Mouse (Mus musculus) CH12.LX (cell line): ENCODE results near the gene Ing1. TPM values are rescaled to one million over a fixed set of nuclear protein-coding genes. Genes with fewer than 3 reads are reported as not detected.

Experiments
- DNase-seq: peaks from one replicate; pipeline ENCODE4 v3.0.0-alpha.2; 2013; ENCODE audit errors: extremely low read depth
- H3K27ac ChIP-seq: 2 replicates; pipeline ENCODE4 v1.5.1; 2012; ENCODE audit warnings: low read depth, mild to moderate bottlenecking, control low read depth, moderate library complexity; ENCODE audit not compliant: insufficient read depth
- H3K27me3 ChIP-seq: replicated peaks from 2 replicates; pipeline ENCODE3; 2012; ENCODE audit warnings: inconsistent platforms
- H3K36me3 ChIP-seq, 2 experiments: replicated peaks in 1 of 2; 2 replicates each; pipeline versions ENCODE3 to v1.6.1; 2012; ENCODE audit warnings: inconsistent platforms in 1 of 2, low read length in 1 of 2, mild to moderate bottlenecking in 1 of 2, mixed read lengths in 1 of 2, moderate library complexity in 1 of 2; ENCODE audit not compliant: control insufficient read depth in 1 of 2, insufficient read depth in 1 of 2
- H3K4me1 ChIP-seq, 2 experiments: 2 replicates each; pipeline ENCODE4 v1.6.1; 2012; ENCODE audit warnings: inconsistent platforms in 1 of 2, moderate library complexity in 1 of 2; ENCODE audit not compliant: insufficient read depth in 2 of 2, control insufficient read depth in 1 of 2
- H3K4me2 ChIP-seq: 2 replicates; pipeline ENCODE4 v1.6.1; 2012; ENCODE audit warnings: low read depth, mild to moderate bottlenecking, control low read depth; ENCODE audit not compliant: poor library complexity, insufficient read depth, severe bottlenecking
- H3K4me3 ChIP-seq, 3 experiments: fragments of 150-350 bp in 1 of 3; sonication (generic) in 1 of 3; replicated peaks in 1 of 3; 2 replicates each; pipeline versions ENCODE3 to v1.5.1; 2011 to 2012; ENCODE audit warnings: low read depth in 2 of 3, low read length in 2 of 3, mild to moderate bottlenecking in 2 of 3, moderate library complexity in 2 of 3, control low read depth in 1 of 3, improper control_type of control experiment in 1 of 3, inconsistent platforms in 1 of 3, mixed read lengths in 1 of 3; ENCODE audit not compliant: poor library complexity in 1 of 3
- H3K79me2 ChIP-seq: replicated peaks from 2 replicates; pipeline ENCODE4 v1.6.1; 2012; ENCODE audit warnings: mild to moderate bottlenecking, moderate library complexity; ENCODE audit not compliant: control insufficient read depth, poor library complexity, insufficient read depth, severe bottlenecking; ENCODE audit errors: extremely low read depth
- H3K9ac ChIP-seq: 2 replicates; pipeline ENCODE4 v1.6.1; 2012; ENCODE audit warnings: low read depth, mild to moderate bottlenecking, control low read depth, moderate library complexity; ENCODE audit not compliant: insufficient read depth
- H3K9me3 ChIP-seq: replicated peaks from 2 replicates; pipeline ENCODE3; 2012; ENCODE audit warnings: low read length, inconsistent platforms, mixed read lengths
- EP300 ChIP-seq: IDR thresholded peaks from 2 replicates; pipeline ENCODE4 v1.6.1; 2011; ENCODE audit warnings: low read length, improper control_type of control experiment
- JUND ChIP-seq: conservative IDR thresholded peaks from 2 replicates; pipeline ENCODE4 v1.6.1; 2011; ENCODE audit warnings: low read depth, low read length, improper control_type of control experiment
- MAX ChIP-seq: IDR thresholded peaks from 2 replicates; pipeline ENCODE4 v1.6.1; 2011; ENCODE audit warnings: low read length, improper control_type of control experiment
- MXI1 ChIP-seq: IDR thresholded peaks from 2 replicates; pipeline ENCODE4 v1.6.1; 2011; ENCODE audit warnings: mild to moderate bottlenecking, low read depth, low read length, improper control_type of control experiment
- MYC ChIP-seq: IDR thresholded peaks from 2 replicates; pipeline ENCODE4 v1.6.1; 2011; ENCODE audit warnings: low read depth, mild to moderate bottlenecking, improper control_type of control experiment, low read length
- NELFE ChIP-seq: IDR thresholded peaks from 2 replicates; pipeline ENCODE4 v1.6.1; 2011; ENCODE audit warnings: low read depth, low read length, improper control_type of control experiment
- NRF1 ChIP-seq: IDR thresholded peaks from 2 replicates; pipeline ENCODE4 v1.6.1; 2014; ENCODE audit warnings: low read depth, mild to moderate bottlenecking, inconsistent platforms, low read length, improper control_type of control experiment, moderate library complexity
- RAD21 ChIP-seq: IDR thresholded peaks from 2 replicates; pipeline ENCODE4 v1.6.1; 2011; ENCODE audit warnings: low read depth, mild to moderate bottlenecking, low read length, improper control_type of control experiment, moderate library complexity
- RCOR1 ChIP-seq: conservative IDR thresholded peaks from 2 replicates; pipeline ENCODE4 v1.6.1; 2012; ENCODE audit warnings: low read depth, mild to moderate bottlenecking, inconsistent platforms, low read length, improper control_type of control experiment
- SMC3 ChIP-seq: IDR thresholded peaks from 2 replicates; pipeline ENCODE4 v1.6.1; 2011; ENCODE audit warnings: low read depth, low read length, improper control_type of control experiment
- USF1 ChIP-seq: IDR thresholded peaks from 2 replicates; pipeline ENCODE4 v1.6.1; 2014; ENCODE audit warnings: low read depth, mild to moderate bottlenecking, inconsistent platforms, low read length, improper control_type of control experiment
- ZMIZ1 ChIP-seq: IDR thresholded peaks from 2 replicates; pipeline ENCODE4 v1.6.1; 2012; ENCODE audit warnings: low read depth, mild to moderate bottlenecking, inconsistent platforms, low read length, improper control_type of control experiment
- ZNF384 ChIP-seq: IDR thresholded peaks from 2 replicates; pipeline ENCODE4 v1.6.1; 2012; ENCODE audit warnings: low read depth, low read length, improper control_type of control experiment, inconsistent platforms
- dilution Hi-C: fragments of 300-500 bp; cut with MboI; formaldehyde crosslinking; loops from 2 replicates; pipeline ENCODE4 v1.14.3; 2020; ENCODE audit warnings: low sequenced_read_pairs; ENCODE audit not compliant: extremely low pct_unique_long_range_greater_than_20kb, extremely low pct_ligation_motif_present
- in situ Hi-C: fragments of 300-500 bp; cut with MboI; formaldehyde crosslinking; loops from 3 replicates; pipeline ENCODE4 v1.14.3; 2019; ENCODE audit warnings: low sequenced_read_pairs, low pct_ligation_motif_present, low pct_unique_long_range_greater_than_20kb, mixed read lengths
- polyA plus RNA-seq: library from polyadenylated mRNA; unstranded; fragments of >175 nt; gene quantifications from 2 replicates; pipeline ENCODE4 v1.2.1, GENCODE M21; 2012; ENCODE audit warnings: low read depth; ENCODE audit not compliant: insufficient read length
- total RNA-seq, 2 experiments: library from RNA; depleted of rRNA; stranded (reverse); fragments of 300-350 nt in 1 of 2; fragments of >200 nt in 1 of 2; gene quantifications; 2 replicates each; pipeline ENCODE4 v1.2.3; 2012 to 2014

Ing1 gene
- total and polyA plus RNA-seq, 3 experiments: 30.9 to 47.8 (median 33.8) TPM

- Histone ChIP-seq H3K9ac (no peak overlapping the region), H3K4me2 (no peak overlapping the region), H3K36me3 (peaks cover 83 to 99% of the 10 kb centered on the region in 2 experiments), H3K9me3 (no peaks in the 10 kb centered on the region), H3K4me1 (no peaks in the 10 kb centered on the region), H3K79me2 (no peaks in the 10 kb centered on the region), H3K27me3 (no peaks in the 10 kb centered on the region), H3K27ac (no peak overlapping the region), H3K4me3 (no peak overlapping the region)
- in situ Hi-C loops (loop anchor here (25.0 kb wide), 1 partner anchor 94 kb away; no protein-coding TSS in a partner anchor), dilution Hi-C loops (no loop called here)
- TF ChIP-seq NRF1 (no peak), RCOR1 (no peak), RAD21 (no peak), MXI1 (no peak), JUND (no peak), NELFE (no peak), USF1 (no peak)
- DNase-seq: no peak
These were observed 36.7 kb upstream of the Ing1 start for GRCm38 (mm10) chr8:11518676-11519075.

- Histone ChIP-seq H3K36me3 (peaks cover 67 to 88% of the 10 kb centered on the region in 2 experiments), H3K79me2 (no peaks in the 10 kb centered on the region), H3K4me3 (no peak overlapping the region), H3K27ac (no peak overlapping the region), H3K4me1 (peaks cover 0 to 8% of the 10 kb centered on the region in 2 experiments; a peak in 2 of 4 replicates), H3K27me3 (no peaks in the 10 kb centered on the region), H3K4me2 (no peak overlapping the region), H3K9me3 (no peaks in the 10 kb centered on the region), H3K9ac (no peak overlapping the region)
- TF ChIP-seq ZMIZ1 (no peak), MYC (no peak), MAX (no peak), SMC3 (no peak), ZNF384 (no peak), NELFE (no peak)
- no peak for DNase-seq
- in situ Hi-C loops: loop anchor here (25.0 kb wide), 1 partner anchor 89 kb away; no protein-coding TSS in a partner anchor
- dilution Hi-C loops: no loop called here
These were observed 32.0 kb upstream of the Ing1 start for GRCm38 (mm10) chr8:11523331-11523730.

GRCm38 (mm10) chr8:11530155-11530770 is 25.1 kb upstream of the Ing1 start:
- no peak overlapping the region for H3K4me2 ChIP-seq
- H3K9ac ChIP-seq: no peak overlapping the region
- in situ Hi-C loops: no loop called here
- H3K79me2 ChIP-seq: no peaks in the 10 kb centered on the region
- H3K27ac ChIP-seq: no peak overlapping the region
- no peaks in the 10 kb centered on the region for H3K27me3 ChIP-seq
- H3K4me3 ChIP-seq: no peak overlapping the region
- dilution Hi-C loops: no loop called here
- no peak for DNase-seq
- peaks cover 0 to 8% of the 10 kb centered on the region in 2 experiments; a peak in 2 of 4 replicates for H3K4me1 ChIP-seq
- no peaks in the 10 kb centered on the region for H3K9me3 ChIP-seq
- no peak for TF ChIP-seq EP300
- peaks cover 72 to 79% of the 10 kb centered on the region in 2 experiments for H3K36me3 ChIP-seq
